Mouse (Mus musculus) embryonic fibroblast, embryonic 13.5 days (primary cell): Measurements from ENCODE around the gene Sectm1b.

Experiments
- CTCF ChIP-seq: IDR thresholded peaks from 2 replicates; pipeline ENCODE4 v1.5.1; 2011; ENCODE audit warnings: mild to moderate bottlenecking, control low read depth, low read length, moderate library complexity, borderline replicate concordance; ENCODE audit not compliant: insufficient read depth
- POLR2A ChIP-seq: IDR thresholded peaks from 2 replicates; pipeline ENCODE4 v1.6.1; 2011; ENCODE audit warnings: low read depth, mild to moderate bottlenecking, control low read depth, low read length, moderate library complexity

- TF ChIP-seq CTCF: no peak
- TF ChIP-seq POLR2A: no peak
Measured at GRCm38 (mm10) chr11:121059471-121059870, 3.9 kb downstream of the Sectm1b start.
